Mouse (Mus musculus): ENCODE results near the gene Gm40193.

DNA sequence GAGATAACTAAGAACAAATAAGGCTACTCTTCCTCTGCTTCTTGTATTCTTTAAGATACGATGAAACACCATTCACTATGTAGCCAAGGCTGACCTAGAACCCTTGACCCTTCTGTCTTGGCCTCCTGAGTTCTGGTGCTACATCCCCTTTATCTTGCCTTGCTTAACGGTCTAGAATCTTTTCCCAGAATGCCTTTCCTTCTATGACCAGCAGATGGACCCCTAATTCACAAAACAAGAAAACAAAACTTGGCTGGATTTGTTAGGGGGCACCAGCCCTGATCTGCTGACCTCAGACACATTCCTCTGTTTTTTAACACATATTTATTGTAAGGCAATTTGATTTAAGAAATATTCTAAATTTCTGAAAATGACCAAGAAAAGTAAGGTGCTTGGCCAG, 16.4 kb downstream of the Gm40193 start:
- peak; percentile 53 for TF ChIP-seq CTCF (IDR thresholded peaks at IDR 0.05; ENCODE audit: extremely low read depth, insufficient read depth, low read length)
- no peak for TF ChIP-seq POLR2A (IDR thresholded peaks at IDR 0.05; ENCODE audit: extremely low read depth, insufficient read depth, low read length)

Measured in cortical plate, adult 2 months (tissue).